Mouse (Mus musculus) MEL (cell line): ENCODE measurements around the gene Pole3. TPM values are rescaled to one million over a fixed set of nuclear protein-coding genes. Genes with fewer than 3 reads are reported as not detected.

Experiments used
- DNase-seq: peaks from one replicate; pipeline ENCODE4 v3.0.0; 2011; ENCODE audit warnings: low read depth, low spot score
- H3K27ac ChIP-seq: 2 replicates; pipeline ENCODE4 v1.5.1; 2012; ENCODE audit warnings: low read depth, mild to moderate bottlenecking, control low read depth, low read length, moderate library complexity; ENCODE audit not compliant: control insufficient read depth
- H3K27me3 ChIP-seq, 2 experiments: fragments of 150-350 bp in 1 of 2; sonication (generic) in 1 of 2; 2 replicates each; pipeline ENCODE4 v1.6.1; 2012; ENCODE audit warnings: low read length in 2 of 2, mild to moderate bottlenecking in 2 of 2, improper control_type of control experiment in 1 of 2, moderate library complexity in 1 of 2; ENCODE audit not compliant: insufficient read depth in 2 of 2, control insufficient read depth in 1 of 2
- H3K36me3 ChIP-seq, 2 experiments: 2 replicates each; pipeline ENCODE4 v1.6.1; 2012 to 2014; ENCODE audit warnings: low read length in 2 of 2, improper control_type of control experiment in 1 of 2, inconsistent platforms in 1 of 2, mild to moderate bottlenecking in 1 of 2; ENCODE audit not compliant: insufficient read depth in 2 of 2, control insufficient read depth in 1 of 2
- H3K4me1 ChIP-seq, 2 experiments: fragments of 150-350 bp in 1 of 2; sonication (generic) in 1 of 2; 2 replicates each; pipeline ENCODE4 v1.6.1; 2012; ENCODE audit warnings: low read length in 2 of 2, improper control_type of control experiment in 1 of 2, mild to moderate bottlenecking in 1 of 2; ENCODE audit not compliant: insufficient read depth in 2 of 2, control insufficient read depth in 1 of 2
- H3K4me3 ChIP-seq, 2 experiments: fragments of 150-350 bp in 1 of 2; sonication (generic) in 1 of 2; 2 replicates each; pipeline ENCODE4 v1.5.1; 2012; ENCODE audit warnings: low read depth in 2 of 2, low read length in 2 of 2, mild to moderate bottlenecking in 2 of 2, moderate library complexity in 2 of 2, control low read depth in 1 of 2, improper control_type of control experiment in 1 of 2; ENCODE audit not compliant: control insufficient read depth in 1 of 2, insufficient read depth in 1 of 2
- H3K79me2 ChIP-seq: 2 replicates; pipeline ENCODE4 v1.6.1; 2012; ENCODE audit warnings: mild to moderate bottlenecking, low read length, moderate library complexity; ENCODE audit not compliant: control insufficient read depth, poor library complexity, insufficient read depth
- H3K9ac ChIP-seq: 2 replicates; pipeline ENCODE4 v1.6.1; 2012; ENCODE audit warnings: low read depth, mild to moderate bottlenecking, control low read depth, low read length, moderate library complexity; ENCODE audit not compliant: control insufficient read depth, poor library complexity, severe bottlenecking
- H3K9me3 ChIP-seq: fragments of 150-350 bp; sonication (generic); replicated peaks from 2 replicates; pipeline ENCODE4 v1.6.1; 2012; ENCODE audit warnings: mild to moderate bottlenecking, low read length, improper control_type of control experiment, moderate library complexity; ENCODE audit not compliant: insufficient read depth
- BHLHE40 ChIP-seq: IDR thresholded peaks from 2 replicates; pipeline ENCODE4 v1.6.1; 2012; ENCODE audit warnings: low read depth, mild to moderate bottlenecking, inconsistent platforms, low read length, improper control_type of control experiment, borderline replicate concordance
- CHD2 ChIP-seq: IDR thresholded peaks from 2 replicates; pipeline ENCODE4 v1.6.1; 2011; ENCODE audit warnings: low read length, improper control_type of control experiment
- CTCF ChIP-seq, 3 experiments: IDR thresholded peaks in 2 of 3; conservative IDR thresholded peaks in 1 of 3; 2 replicates each; pipeline ENCODE4 v1.5.1; 2011 to 2012; ENCODE audit warnings: low read length in 3 of 3, low read depth in 2 of 3, mild to moderate bottlenecking in 2 of 3, improper control_type of control experiment in 1 of 3, inconsistent platforms in 1 of 3, mixed read lengths in 1 of 3, moderate library complexity in 1 of 3; ENCODE audit not compliant: control insufficient read depth in 1 of 3, insufficient read depth in 1 of 3, poor library complexity in 1 of 3, severe bottlenecking in 1 of 3
- ELF1 ChIP-seq: IDR thresholded peaks from 2 replicates; pipeline ENCODE4 v1.6.1; 2014; ENCODE audit warnings: low read depth, mild to moderate bottlenecking, inconsistent platforms, low read length, improper control_type of control experiment, moderate library complexity
- EP300 ChIP-seq, 2 experiments: IDR thresholded peaks; 2 replicates each; pipeline ENCODE4 v1.6.1; 2011; ENCODE audit warnings: improper control_type of control experiment in 2 of 2, low read length in 2 of 2, low read depth in 1 of 2, mild to moderate bottlenecking in 1 of 2
- ETS1 ChIP-seq: IDR thresholded peaks from 2 replicates; pipeline ENCODE4 v1.6.1; 2012; ENCODE audit warnings: low read depth, mild to moderate bottlenecking, inconsistent platforms, low read length, improper control_type of control experiment, moderate library complexity
- GABPA ChIP-seq: IDR thresholded peaks from 2 replicates; pipeline ENCODE4 v1.6.1; 2012; ENCODE audit warnings: low read depth, mild to moderate bottlenecking, inconsistent platforms, low read length, improper control_type of control experiment, moderate library complexity
- HCFC1 ChIP-seq: IDR thresholded peaks from 2 replicates; pipeline ENCODE4 v1.6.1; 2012; ENCODE audit warnings: low read depth, mild to moderate bottlenecking, inconsistent platforms, low read length, improper control_type of control experiment, moderate library complexity
- KAT2A ChIP-seq: conservative IDR thresholded peaks from 2 replicates; pipeline ENCODE4 v1.6.1; 2012; ENCODE audit warnings: low read depth, low read length, improper control_type of control experiment, inconsistent platforms
- MAFK ChIP-seq: IDR thresholded peaks from 2 replicates; pipeline ENCODE4 v1.6.1; 2011; ENCODE audit warnings: low read depth, mild to moderate bottlenecking, low read length, improper control_type of control experiment, borderline replicate concordance
- MAX ChIP-seq: IDR thresholded peaks from 2 replicates; pipeline ENCODE4 v1.6.1; 2011; ENCODE audit warnings: low read length, improper control_type of control experiment
- MXI1 ChIP-seq: IDR thresholded peaks from 2 replicates; pipeline ENCODE4 v1.6.1; 2011; ENCODE audit warnings: mild to moderate bottlenecking, low read depth, low read length, improper control_type of control experiment
- NRF1 ChIP-seq: IDR thresholded peaks from 2 replicates; pipeline ENCODE4 v1.6.1; 2014; ENCODE audit warnings: low read depth, mild to moderate bottlenecking, inconsistent platforms, low read length, improper control_type of control experiment, moderate library complexity; ENCODE audit not compliant: poor library complexity, insufficient read depth, severe bottlenecking
- POLR2A ChIP-seq, 2 experiments: IDR thresholded peaks; 2 replicates each; pipeline ENCODE4 v1.6.1; 2011 to 2012; ENCODE audit warnings: low read length in 2 of 2, mild to moderate bottlenecking in 2 of 2, control low read depth in 1 of 2, improper control_type of control experiment in 1 of 2, low read depth in 1 of 2, moderate library complexity in 1 of 2; ENCODE audit not compliant: control insufficient read depth in 1 of 2, insufficient read depth in 1 of 2, poor library complexity in 1 of 2
- POLR2AphosphoS2 ChIP-seq: IDR thresholded peaks from 2 replicates; pipeline ENCODE4 v1.6.1; 2011; ENCODE audit warnings: low read length, improper control_type of control experiment
- RAD21 ChIP-seq: IDR thresholded peaks from 2 replicates; pipeline ENCODE4 v1.6.1; 2011; ENCODE audit warnings: mild to moderate bottlenecking, low read depth, low read length, improper control_type of control experiment
- TBP ChIP-seq: IDR thresholded peaks from 2 replicates; pipeline ENCODE4 v1.8.0; 2011; ENCODE audit warnings: low read depth, low read length, improper control_type of control experiment
- USF1 ChIP-seq: IDR thresholded peaks from 2 replicates; pipeline ENCODE4 v1.6.1; 2014; ENCODE audit warnings: low read depth, mild to moderate bottlenecking, inconsistent platforms, low read length, improper control_type of control experiment, moderate library complexity
- USF2 ChIP-seq, 2 experiments: IDR thresholded peaks; 2 replicates each; pipeline ENCODE4 v1.6.1; 2011 to 2012; ENCODE audit warnings: improper control_type of control experiment in 2 of 2, low read length in 2 of 2, borderline replicate concordance in 1 of 2, inconsistent platforms in 1 of 2, low read depth in 1 of 2, mild to moderate bottlenecking in 1 of 2; ENCODE audit not compliant: insufficient read depth in 1 of 2
- ZMIZ1 ChIP-seq: IDR thresholded peaks from 2 replicates; pipeline ENCODE4 v1.6.1; 2012; ENCODE audit warnings: low read depth, mild to moderate bottlenecking, inconsistent platforms, low read length, improper control_type of control experiment, moderate library complexity
- ZNF384 ChIP-seq: IDR thresholded peaks from 2 replicates; pipeline ENCODE4 v1.6.1; 2012; ENCODE audit warnings: low read depth, mild to moderate bottlenecking, inconsistent platforms, low read length, improper control_type of control experiment
- polyA plus RNA-seq, 2 experiments: library from polyadenylated mRNA; stranded (reverse) in 1 of 2; unstranded in 1 of 2; fragments of >175 nt in 1 of 2; fragments of >200 nt in 1 of 2; gene quantifications; 2 replicates each; pipeline versions ENCODE4 v1.2.1 to v1.2.4; 2012; ENCODE audit warnings: low replicate concordance in 2 of 2, low read depth in 1 of 2; ENCODE audit not compliant: insufficient read length in 2 of 2, insufficient read depth in 1 of 2, missing spikeins in 1 of 2
- total RNA-seq: library from RNA; depleted of rRNA; stranded (reverse); fragments of 300-350 nt; gene quantifications from 2 replicates; pipeline ENCODE4 v1.2.3, GENCODE M21; 2012

The Pole3 gene
- total and polyA plus RNA-seq, 3 experiments = 63.6 to 103 TPM; not detected in 1

GRCm38 (mm10) chr4:62496815-62497214 is 28.1 kb downstream of the Pole3 start:
- DNase-seq = peak; percentile 89
- Histone ChIP-seq H3K36me3 (peaks cover 0 to 8% of the 10 kb centered on the region in 2 experiments; a peak in 2 of 4 replicates), H3K27ac (no peak overlapping the region), H3K4me1 (peaks cover 5 to 19% of the 10 kb centered on the region in 2 experiments; a peak in 3 of 4 replicates), H3K9me3 (no peaks in the 10 kb centered on the region), H3K79me2 (no peaks in the 10 kb centered on the region), H3K9ac (peak overlapping the region; percentile 2; the same call in 1 of the 2 replicates), H3K27me3 (no peaks in the 10 kb centered on the region; a peak in 1 of 4 replicates), H3K4me3 (no peak overlapping the region)
- no peak for TF ChIP-seq HCFC1
- peak; percentile 35; the same call in 1 of the 2 replicates for TF ChIP-seq ETS1
- peak; percentile 49; the same call in 1 of the 2 replicates for TF ChIP-seq POLR2AphosphoS2
- 0 out of 2 replicates have a peak, but pooled peaks have one; percentile 18 for TF ChIP-seq ZNF384
- TF ChIP-seq EP300 (IDR thresholded peaks at IDR 0.05; ENCODE audit: low read depth in 1 of 2, low read length in 2 of 2) = no peak; a peak in 1 of 4 replicates
- peak; percentile 83 for TF ChIP-seq MAX
- no peak for TF ChIP-seq USF1
- peak; percentile 32; the same call in 1 of the 2 replicates for TF ChIP-seq BHLHE40
- TF ChIP-seq MAFK = no peak
- peak; percentile 54 for TF ChIP-seq MXI1

DNA sequence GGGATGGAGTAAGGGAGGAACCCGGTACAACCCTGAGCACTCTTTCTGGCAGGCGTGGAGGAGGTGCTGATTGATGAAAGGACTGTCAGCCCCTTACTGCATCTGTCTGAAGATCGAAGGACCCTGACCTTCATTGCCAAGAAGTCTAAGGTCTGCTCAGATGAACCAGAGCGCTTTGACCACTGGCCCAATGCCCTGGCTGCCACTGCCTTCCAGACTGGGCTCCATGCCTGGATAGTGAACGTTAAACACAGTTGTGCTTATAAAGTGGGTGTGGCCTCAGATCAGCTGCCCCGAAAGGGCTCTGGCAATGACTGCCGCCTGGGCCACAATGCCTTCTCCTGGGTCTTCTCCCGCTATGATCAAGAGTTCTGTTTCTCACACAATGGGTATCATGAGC is 28.9 kb downstream of the Pole3 start:
- Histone ChIP-seq H3K36me3 (peaks cover 0 to 5% of the 10 kb centered on the region in 2 experiments; a peak in 1 of 4 replicates), H3K4me3 (no peak overlapping the region), H3K79me2 (no peaks in the 10 kb centered on the region), H3K4me1 (peaks cover 5 to 15% of the 10 kb centered on the region in 2 experiments; a peak in 3 of 4 replicates), H3K27me3 (no peaks in the 10 kb centered on the region; a peak in 1 of 4 replicates), H3K9ac (no peak overlapping the region), H3K9me3 (no peaks in the 10 kb centered on the region), H3K27ac (no peak overlapping the region)
- peak; percentile 18 for DNase-seq
- no peak for TF ChIP-seq GABPA
- TF ChIP-seq TBP = no peak
- TF ChIP-seq NRF1 = no peak
- no peak for TF ChIP-seq RAD21
- no peak for TF ChIP-seq CHD2
- no peak for TF ChIP-seq KAT2A
- no peak for TF ChIP-seq BHLHE40
- TF ChIP-seq ETS1 = no peak
- no peak for TF ChIP-seq USF1
- TF ChIP-seq ZMIZ1 = no peak
- no peak for TF ChIP-seq POLR2AphosphoS2
- TF ChIP-seq USF2 (IDR thresholded peaks at IDR 0.05; ENCODE audit: borderline replicate concordance in 1 of 2, insufficient read depth in 1 of 2, low read depth in 1 of 2, low read length in 2 of 2) = no peak
- no peak for TF ChIP-seq CTCF (IDR thresholded peaks at IDR 0.05 in 2 of 3, conservative IDR thresholded peaks at IDR 0.05 in 1 of 3; ENCODE audit: control insufficient read depth in 1 of 3, insufficient read depth in 1 of 3, low read depth in 2 of 3, low read length in 3 of 3, poor library complexity in 1 of 3, severe bottlenecking in 1 of 3)
- no peak for TF ChIP-seq POLR2A (IDR thresholded peaks at IDR 0.05; ENCODE audit: control insufficient read depth in 1 of 2, insufficient read depth in 1 of 2, low read depth in 1 of 2, low read length in 2 of 2, poor library complexity in 1 of 2)
- TF ChIP-seq ELF1 = no peak
